Mouse (Mus musculus) natural killer cell, adult 2 months (primary cell): Measurements from ENCODE around the gene Olfr1317.

Experiments used
- DNase-seq, 2 experiments: peaks; one replicate each; pipeline ENCODE4 v3.0.0; 2022; ENCODE audit warnings: low spot score in 2 of 2

Gene Olfr1317

DNA sequence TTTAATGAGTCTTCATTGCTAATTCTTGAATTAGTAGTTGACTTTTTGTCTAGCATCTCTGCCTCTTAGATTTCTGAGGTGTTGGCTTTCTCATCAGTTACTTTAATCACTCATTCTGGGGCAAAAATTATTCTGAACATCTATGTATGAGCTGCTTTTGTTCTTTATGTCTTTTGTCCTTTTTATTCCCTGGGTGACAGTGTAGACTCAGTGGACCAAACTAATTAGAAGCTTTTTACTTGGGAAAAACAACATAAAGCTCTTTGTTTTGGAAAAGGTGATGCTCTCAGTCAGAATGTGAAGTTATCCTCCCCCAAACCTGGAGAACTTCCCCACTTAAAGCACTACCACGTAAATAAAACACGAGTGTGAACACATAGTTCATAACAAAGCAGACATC, at the start of gene Olfr1317:
Olfr1317 (plus strand) TSS at position 301 of the 400 bp plus-strand sequence.
- DNase-seq: no peak

DNA sequence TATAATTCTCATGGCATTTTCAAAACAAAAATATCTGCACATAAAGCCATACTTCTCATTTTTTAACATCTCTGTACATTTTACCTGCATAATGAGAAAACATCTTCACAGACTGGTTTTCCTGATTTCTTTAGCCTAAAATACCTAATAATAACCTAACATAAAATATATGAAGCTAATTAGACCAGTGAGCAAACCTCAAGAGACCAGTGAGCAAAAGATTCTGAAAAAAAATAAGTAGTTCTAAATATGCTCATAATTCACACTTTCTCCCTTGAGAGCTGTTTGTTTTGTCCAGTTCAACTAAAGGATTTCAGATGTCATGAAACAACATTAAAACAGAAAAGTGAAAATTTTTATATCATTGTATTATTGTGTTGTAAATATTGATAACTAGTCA, 43.4 kb upstream of the Olfr1317 start, which contains the start of gene Olfr1314:
Olfr1314 (minus strand) TSS at position 101 of the 400 bp plus-strand sequence.
- no peak for DNase-seq

DNA sequence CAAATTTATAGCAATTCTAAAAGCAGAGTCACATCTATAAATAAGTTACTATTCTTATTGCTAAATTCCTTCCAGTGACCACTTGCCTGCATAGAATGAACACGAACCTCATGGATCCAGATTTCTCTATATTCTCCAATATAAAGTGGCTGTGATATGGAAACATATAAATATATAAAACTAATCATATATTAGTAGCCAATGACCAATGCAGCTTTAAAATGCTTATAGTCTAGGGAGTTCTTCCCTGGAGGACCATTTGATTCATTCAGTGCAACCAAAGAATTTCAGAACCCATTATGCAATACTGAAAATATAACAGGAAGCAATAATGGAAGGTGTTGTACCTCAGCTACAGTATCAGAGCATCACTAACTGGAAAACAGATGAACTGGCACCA, 24.8 kb upstream of the Olfr1317 start, which contains the start of gene Olfr1315-ps1:
Olfr1315-ps1 (minus strand) TSS at position 101 of the 400 bp plus-strand sequence.
- no peak for DNase-seq

DNA sequence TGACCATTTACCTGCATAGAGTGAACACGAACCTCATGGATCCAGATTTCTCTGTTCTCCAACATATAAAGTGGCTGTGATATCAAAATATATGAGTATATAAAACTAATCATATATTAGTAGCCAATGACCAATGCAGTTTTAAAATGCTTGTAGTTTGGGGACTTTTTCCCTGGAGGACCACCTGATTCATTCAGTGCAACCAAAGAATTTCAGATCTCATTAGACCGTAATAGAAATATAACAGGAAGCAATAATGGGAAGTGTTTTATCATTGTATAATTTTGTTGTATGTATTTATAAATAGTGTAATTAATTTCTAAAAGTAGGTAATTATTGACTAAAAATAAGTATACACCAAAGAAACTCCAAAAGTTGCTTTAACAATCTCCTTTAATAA, 5.3 kb upstream of the Olfr1317 start, which contains the start of gene Olfr1316:
Olfr1316 (minus strand) TSS at position 101 of the 400 bp plus-strand sequence.
- no peak for DNase-seq

DNA sequence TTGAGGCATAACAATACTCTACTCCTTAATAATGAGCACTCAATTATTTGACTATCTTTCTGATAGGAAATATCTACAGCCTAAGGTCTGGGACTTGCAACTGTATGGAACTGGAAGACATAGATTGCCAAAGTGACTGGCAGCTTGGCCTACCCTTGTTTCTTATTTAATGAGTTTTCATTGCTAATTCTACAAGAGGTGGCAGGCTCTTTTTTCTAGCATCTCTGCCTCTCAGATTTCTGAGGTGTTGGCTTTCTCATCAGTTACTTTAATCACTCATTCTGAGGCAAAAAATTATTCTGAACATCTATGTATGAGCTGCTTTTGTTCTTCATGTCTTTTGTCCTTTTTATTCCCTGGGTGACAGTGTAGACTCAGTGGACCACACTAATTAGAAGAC, 13.8 kb downstream of the Olfr1317 start, which contains the start of gene Olfr1318:
Olfr1318 (plus strand) TSS at position 301 of the 400 bp plus-strand sequence.
- DNase-seq: no peak
